Mouse (Mus musculus) lung, adult 2 months (tissue): ENCODE data around the gene Rab35.

Experiments
- CTCF ChIP-seq: fragments of 200-500 bp; IDR thresholded peaks from 2 replicates; pipeline ENCODE4 v1.5.1; 2011; ENCODE audit warnings: mild to moderate bottlenecking, low read length, control low read depth; ENCODE audit not compliant: insufficient read depth
- POLR2A ChIP-seq: fragments of 200-500 bp; IDR thresholded peaks from 2 replicates; pipeline ENCODE4 v1.6.1; 2011; ENCODE audit warnings: low read depth, mild to moderate bottlenecking, control low read depth, low read length, borderline replicate concordance; ENCODE audit errors: extremely low read depth

GRCm38 (mm10) chr5:115650885-115651284 lies 19.2 kb downstream of the Rab35 start:
- TF ChIP-seq CTCF = no peak
- no peak for TF ChIP-seq POLR2A
